Mouse (Mus musculus): ENCODE measurements around the gene Chpt1.

- TF ChIP-seq CTCF (IDR thresholded peaks at IDR 0.05; ENCODE audit: control insufficient read depth, insufficient read depth, insufficient read length) (no peak), MAX (IDR thresholded peaks at IDR 0.05) (no peak)
Observed at GRCm38 (mm10) chr10:88409751-88410150, 94.1 kb downstream of the Chpt1 start.

Measured in C2C12 (cell line).